Mouse (Mus musculus) liver, embryonic 11.5 days (tissue): ENCODE measurements around the gene Vangl2. TPM values are rescaled to one million over a fixed set of nuclear protein-coding genes. Genes with fewer than 3 reads are reported as not detected.

Source experiments
- ATAC-seq: fragments of 200-750 bp; cut with Nextera tagmentation; replicated peaks from 2 replicates; pipeline ENCODE4 v1.8.0; 2017; ENCODE audit warnings: moderate number of reproducible peaks, mild to moderate bottlenecking, moderate TSS enrichment, moderate library complexity; ENCODE audit not compliant: low FRiP score
- DNase-seq: peaks from one replicate; pipeline ENCODE4 v3.0.0-alpha.2; 2017; ENCODE audit warnings: low spot score
- H3K27ac ChIP-seq: fragments of 300-500 bp; sonication (generic); 2 replicates; pipeline ENCODE4 v1.5.1; 2014; ENCODE audit warnings: mild to moderate bottlenecking, low read depth, low read length, control low read depth
- H3K27me3 ChIP-seq: fragments of 300-500 bp; sonication (generic); replicated peaks from 2 replicates; pipeline ENCODE4 v1.6.1; 2014; ENCODE audit warnings: low read length, mixed read lengths; ENCODE audit not compliant: control insufficient read depth, insufficient read depth
- H3K36me3 ChIP-seq: fragments of 300-500 bp; sonication (generic); 2 replicates; pipeline ENCODE4 v1.6.1; 2014; ENCODE audit warnings: mild to moderate bottlenecking, low read length, moderate library complexity, mixed read lengths; ENCODE audit not compliant: control insufficient read depth, insufficient read depth
- H3K4me1 ChIP-seq: fragments of 300-500 bp; sonication (generic); replicated peaks from 2 replicates; pipeline ENCODE4 v1.6.1; 2014; ENCODE audit warnings: low read length, mixed read lengths; ENCODE audit not compliant: control insufficient read depth, insufficient read depth
- H3K4me2 ChIP-seq: fragments of 300-500 bp; sonication (generic); 2 replicates; pipeline ENCODE4 v1.6.1; 2014; ENCODE audit warnings: mild to moderate bottlenecking, control low read depth, moderate library complexity
- H3K4me3 ChIP-seq: fragments of 300-500 bp; sonication (generic); 2 replicates; pipeline ENCODE4 v1.5.1; 2014; ENCODE audit warnings: low read depth, low read length, control low read depth
- H3K9ac ChIP-seq: fragments of 300-500 bp; sonication (generic); 2 replicates; pipeline ENCODE4 v1.6.1; 2014; ENCODE audit warnings: low read depth, low read length, control low read depth
- H3K9me3 ChIP-seq: fragments of 300-500 bp; sonication (generic); 2 replicates; pipeline ENCODE4 v1.6.1; 2016; ENCODE audit warnings: low read length, inconsistent platforms, mixed read lengths; ENCODE audit not compliant: control insufficient read depth
- WGBS: fragments of 180-500 bp; shearing (Covaris S2); extraction: QIAGEN DNeasy Blood & Tissue Kit; methylation state at CpG from one replicate; pipeline ENCODE4 v1.1.7; 2014; 5-methylcytosine and 5-hydroxymethylcytosine counted together
- polyA plus RNA-seq: library from polyadenylated mRNA; unstranded; fragments of >200 nt; fragmentation: Nextera tagmentation; extraction: Ambion mirVana; gene quantifications from 2 replicates; pipeline ENCODE4 v1.2.1, GENCODE M21; 2014

The Vangl2 gene
- 5.4 and 6.2 TPM in 2 replicates for polyA plus RNA-seq

DNA sequence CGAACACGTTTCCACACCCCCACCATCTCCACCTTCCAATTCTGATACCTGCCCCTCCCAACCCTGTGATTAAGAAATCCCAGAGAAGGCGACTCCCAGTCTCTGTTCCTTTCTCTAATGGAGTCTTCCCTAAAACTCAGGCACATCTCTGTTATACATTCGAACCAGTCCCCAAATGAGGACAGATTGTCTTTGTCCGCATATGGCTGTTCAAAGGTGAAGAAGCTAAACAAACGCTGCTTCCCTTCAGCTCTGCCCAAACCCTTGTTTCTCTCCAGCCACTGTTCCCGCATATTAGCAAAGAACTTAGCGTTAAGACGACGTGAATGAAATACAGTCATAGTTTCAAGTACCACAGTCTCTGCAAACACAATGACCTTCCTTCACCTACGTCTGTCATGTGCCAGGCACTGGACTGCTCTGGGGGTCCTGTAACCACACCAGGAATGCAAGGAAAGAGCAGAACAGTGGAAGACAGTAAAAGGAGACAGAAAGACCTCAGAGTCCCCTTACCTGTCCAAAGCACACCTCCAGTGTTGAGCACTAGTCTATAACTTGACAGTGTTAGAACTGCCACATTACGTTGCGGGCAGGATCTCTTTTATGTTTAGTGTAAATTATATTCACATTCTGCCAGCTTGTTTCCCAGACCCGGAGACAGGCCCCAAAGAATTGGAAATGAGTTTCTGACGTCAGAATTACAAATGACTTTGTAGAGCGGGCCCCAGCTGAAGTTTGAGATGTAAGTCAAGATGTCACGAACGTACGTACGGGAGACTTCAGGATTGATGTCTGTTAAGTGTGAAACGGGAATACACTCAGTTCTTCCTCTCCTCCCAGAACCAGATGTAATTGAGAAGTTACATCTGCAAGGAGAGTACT, at the start of gene Vangl2:
Gene Vangl2, minus strand, starts transcription at position 51 of the 882 bp plus-strand sequence.
- Histone ChIP-seq H3K9ac (peak within 1 kb of the TSS; percentile 69), H3K4me2 (peak within 1 kb of the TSS; percentile 91), H3K27ac (peak within 1 kb of the TSS; percentile 68; the same call in 1 of the 2 replicates), H3K9me3 (no peaks in the 10 kb centered on the region), H3K27me3 (no peaks in the 10 kb centered on the region), H3K4me3 (peak within 1 kb of the TSS; percentile 74), H3K36me3 (no peaks in the 10 kb centered on the region), H3K4me1 (peaks cover 13% of the 10 kb centered on the region)
- 66% methylated on average over 21 of the region's 21 CpGs for WGBS
- no peak for DNase-seq
- ATAC-seq, result no peak

DNA sequence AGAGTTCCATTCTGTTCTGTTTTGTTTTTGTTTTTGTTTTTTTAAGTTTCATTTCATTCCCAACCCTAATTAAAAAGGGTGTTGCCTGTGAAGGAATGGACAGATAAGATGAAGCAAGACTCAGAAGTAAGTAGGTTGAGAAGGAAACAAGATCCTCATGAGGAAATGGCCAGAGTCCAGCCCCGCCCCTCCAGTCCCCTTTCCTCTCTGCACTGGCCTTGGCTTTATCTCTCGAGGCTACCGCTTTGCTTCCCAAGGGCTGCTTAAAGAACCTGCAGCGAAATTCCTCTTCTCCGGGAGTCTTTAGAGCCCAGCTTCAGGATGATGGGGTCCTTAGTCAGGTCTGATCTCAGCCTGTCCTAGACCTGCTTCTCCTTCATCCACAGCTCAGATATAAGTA, 49.7 kb upstream of the Vangl2 start:
- Histone ChIP-seq H3K4me3 (no peak overlapping the region), H3K27ac (peak overlapping the region; percentile 9; the same call in 1 of the 2 replicates), H3K36me3 (peaks cover 34% of the 10 kb centered on the region; the same call in 1 of the 2 replicates), H3K9me3 (no peaks in the 10 kb centered on the region), H3K27me3 (no peaks in the 10 kb centered on the region), H3K9ac (no peak overlapping the region), H3K4me2 (no peak overlapping the region), H3K4me1 (peaks cover 4% of the 10 kb centered on the region; the same call in 1 of the 2 replicates)
- ATAC-seq (no peak), DNase-seq (peak; percentile 21)
- WGBS, result 49% methylated on average over 5 of the region's 5 CpGs

GRCm38 (mm10) chr1:172072604-172073003, 44.4 kb upstream of the Vangl2 start:
- Histone ChIP-seq H3K4me2 (no peak overlapping the region), H3K27ac (no peak overlapping the region), H3K36me3 (peaks cover 57% of the 10 kb centered on the region), H3K27me3 (no peaks in the 10 kb centered on the region), H3K9ac (no peak overlapping the region), H3K9me3 (no peaks in the 10 kb centered on the region), H3K4me3 (no peak overlapping the region), H3K4me1 (no peaks in the 10 kb centered on the region)
- no peak for DNase-seq
- ATAC-seq, result no peak
- WGBS, result 90% methylated on average over 7 of the region's 7 CpGs

DNA sequence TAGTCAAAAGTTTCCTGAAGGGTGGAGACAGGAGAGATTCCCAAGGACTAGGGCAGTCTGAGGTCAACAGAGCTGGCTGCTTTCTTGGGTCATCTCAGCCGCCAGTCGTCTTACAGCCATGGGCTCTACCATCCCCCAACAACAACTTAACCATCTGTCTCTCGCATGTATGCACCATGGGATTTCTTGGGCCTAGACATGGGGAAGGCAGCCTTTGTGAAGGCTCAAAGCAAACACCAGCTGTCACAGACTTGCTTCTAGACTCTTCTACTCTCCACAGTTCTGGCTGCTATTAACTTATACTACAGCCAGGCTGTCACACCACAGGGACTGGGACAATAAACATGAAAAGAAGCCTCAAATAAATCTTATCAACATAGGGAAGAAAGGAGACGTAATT, 43.3 kb upstream of the Vangl2 start:
- no peaks in the 10 kb centered on the region for H3K4me1 ChIP-seq
- H3K9ac ChIP-seq, result no peak overlapping the region
- H3K9me3 ChIP-seq, result no peaks in the 10 kb centered on the region
- WGBS, result 81% methylated on average over 4 of the region's 4 CpGs
- DNase-seq (no peak), ATAC-seq (no peak)
- H3K4me2 ChIP-seq, result no peak overlapping the region
- no peaks in the 10 kb centered on the region for H3K27me3 ChIP-seq
- no peak overlapping the region for H3K27ac ChIP-seq
- no peak overlapping the region for H3K4me3 ChIP-seq
- peaks cover 64% of the 10 kb centered on the region for H3K36me3 ChIP-seq

DNA sequence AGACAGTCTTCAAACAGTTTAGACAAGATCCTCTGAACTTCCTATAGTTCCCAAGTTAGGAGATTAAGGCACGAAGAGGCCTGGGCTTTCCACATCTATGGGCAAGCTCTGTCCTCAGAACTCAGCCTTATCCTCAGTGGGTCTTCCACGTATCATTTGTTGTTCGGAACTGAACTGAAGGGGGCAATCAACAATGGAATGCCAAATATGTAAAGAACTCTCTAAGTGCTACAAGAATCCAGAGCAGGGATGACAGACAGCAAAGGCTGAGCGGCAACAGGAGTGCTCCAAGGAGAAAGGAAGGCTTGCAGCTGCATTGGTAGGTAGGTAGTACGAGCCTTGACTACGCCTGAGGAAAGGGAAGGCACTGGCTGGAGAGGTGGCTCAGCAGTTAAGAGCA, 42.0 kb upstream of the Vangl2 start:
- Histone ChIP-seq H3K27ac (no peak overlapping the region), H3K4me3 (no peak overlapping the region), H3K27me3 (no peaks in the 10 kb centered on the region), H3K36me3 (peaks cover 64% of the 10 kb centered on the region), H3K4me1 (no peaks in the 10 kb centered on the region), H3K9me3 (no peaks in the 10 kb centered on the region), H3K9ac (no peak overlapping the region), H3K4me2 (no peak overlapping the region)
- 69% methylated on average over 6 of the region's 6 CpGs for WGBS
- no peak for ATAC-seq
- no peak for DNase-seq

- no peak overlapping the region for H3K27ac ChIP-seq
- WGBS, result 84% methylated on average over 13 of the region's 13 CpGs
These were observed 36.4 kb upstream of the Vangl2 start for GRCm38 (mm10) chr1:172064613-172065141.

DNA sequence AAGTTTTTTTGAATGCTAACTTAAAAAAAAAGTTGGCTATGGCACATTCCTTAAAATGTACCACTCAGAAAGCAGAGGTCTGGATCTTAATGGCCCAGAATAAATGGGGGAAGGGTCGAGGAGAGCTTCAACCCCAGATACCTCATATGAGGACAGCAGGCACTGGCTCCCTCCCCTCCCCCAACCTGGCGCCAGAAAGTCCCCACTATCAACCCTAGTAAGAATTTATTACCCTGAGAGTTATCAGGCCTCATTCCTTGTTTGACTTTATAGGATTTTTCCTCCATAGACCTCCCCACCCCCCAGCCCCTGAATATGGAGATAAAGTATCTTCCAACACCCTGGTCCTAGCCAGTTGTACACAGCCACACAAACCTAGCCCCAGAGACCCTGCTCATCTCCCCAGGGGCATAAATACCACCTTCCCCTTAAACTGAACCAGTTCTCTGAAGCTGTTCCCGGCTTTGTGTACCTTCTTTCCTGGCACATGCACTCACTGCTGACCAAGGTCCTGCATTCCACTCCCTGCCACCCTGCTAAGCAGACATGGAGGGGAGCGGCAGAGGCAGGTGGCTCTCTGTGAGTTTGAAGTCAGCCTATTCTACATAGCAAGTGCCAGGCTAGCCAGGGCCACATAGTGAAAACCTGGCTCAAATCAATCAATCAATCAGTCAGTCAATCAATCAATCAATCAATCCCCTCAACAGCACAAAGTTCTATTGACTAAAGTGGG, 35.2 kb upstream of the Vangl2 start:
- DNase-seq (no peak), ATAC-seq (no peak)
- Histone ChIP-seq H3K27ac (no peak overlapping the region), H3K27me3 (no peaks in the 10 kb centered on the region), H3K9ac (no peak overlapping the region), H3K4me1 (0 out of 2 replicates have a peak, but pooled peaks cover 4% of the 10 kb centered on the region), H3K4me3 (no peak overlapping the region), H3K9me3 (no peaks in the 10 kb centered on the region), H3K4me2 (no peak overlapping the region), H3K36me3 (peaks cover 24% of the 10 kb centered on the region)
- WGBS, result 51% methylated on average over 4 of the region's 4 CpGs

More at GRCm38 (mm10) chr1:172064613-172065141, 36.4 kb upstream of the Vangl2 start:
- Histone ChIP-seq H3K4me2 (no peak overlapping the region), H3K4me1 (0 out of 2 replicates have a peak, but pooled peaks cover 4% of the 10 kb centered on the region), H3K9ac (no peak overlapping the region), H3K9me3 (no peaks in the 10 kb centered on the region), H3K36me3 (peaks cover 33% of the 10 kb centered on the region), H3K4me3 (no peak overlapping the region), H3K27me3 (no peaks in the 10 kb centered on the region)
- no peak for ATAC-seq
- no peak for DNase-seq

GRCm38 (mm10) chr1:172062101-172062500, 33.9 kb upstream of the Vangl2 start:
- 88% methylated on average over 2 of the region's 2 CpGs for WGBS

More at GRCm38 (mm10) chr1:172062101-172062500, 33.9 kb upstream of the Vangl2 start:
- Histone ChIP-seq H3K4me1 (0 out of 2 replicates have a peak, but pooled peaks cover 4% of the 10 kb centered on the region), H3K4me2 (no peak overlapping the region), H3K27ac (no peak overlapping the region), H3K4me3 (no peak overlapping the region), H3K36me3 (peaks cover 12% of the 10 kb centered on the region; the same call in 1 of the 2 replicates), H3K9me3 (no peaks in the 10 kb centered on the region), H3K9ac (no peak overlapping the region), H3K27me3 (peaks cover 6% of the 10 kb centered on the region)
- DNase-seq (no peak), ATAC-seq (no peak)
